Mouse (Mus musculus): ENCODE results near the gene Zfp664.

DNA sequence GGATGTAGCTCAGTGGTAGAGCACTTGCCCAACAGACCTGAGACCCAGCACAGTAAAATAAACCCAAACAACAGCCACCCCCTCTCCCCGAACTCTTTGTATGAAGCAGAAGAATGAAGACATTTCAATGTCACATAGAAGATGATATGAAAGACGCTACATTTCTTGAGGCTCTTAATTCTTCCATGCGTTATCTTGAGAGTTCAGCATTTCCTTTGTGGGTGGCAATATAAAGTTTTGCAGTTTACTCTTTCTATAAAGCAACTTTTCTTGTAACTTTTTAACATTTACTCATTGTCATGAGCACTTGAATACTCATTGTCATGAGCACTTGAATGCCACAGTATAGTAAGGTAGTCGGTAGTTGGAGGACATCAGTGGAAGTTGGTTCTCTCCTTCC is 8.3 kb upstream of the Zfp664 start:
- no peak for TF ChIP-seq CTCF (IDR thresholded peaks at IDR 0.05; ENCODE audit: low read depth, low read length)
- TF ChIP-seq TAL1 (conservative IDR thresholded peaks at IDR 0.05; ENCODE audit: low read depth, low read length), result no peak
- no peak for TF ChIP-seq POLR2AphosphoS5 (IDR thresholded peaks at IDR 0.05; ENCODE audit: insufficient replicate concordance, low read depth, low read length)
- TF ChIP-seq GATA1 (IDR thresholded peaks at IDR 0.05; ENCODE audit: borderline replicate concordance, low read length), result no peak
- no peak for TF ChIP-seq GATA2 (IDR thresholded peaks at IDR 0.05; ENCODE audit: borderline replicate concordance, low read depth, low read length)
